Mouse (Mus musculus): ENCODE data around the gene Ift22.
A peak's percentile ranks its signal among the peaks of the same experiment; 100 is the strongest.

Ift22 gene

GRCm38 (mm10) chr5:136907991-136908857 is at the start of gene Ift22:
Gene Ift22, plus strand, starts transcription at chr5:136908150.
- peak; percentile 83 for DNase-seq (ENCODE audit: low read depth, low spot score)

- DNase-seq (ENCODE audit: low read depth, low spot score): no peak
Measured at GRCm38 (mm10) chr5:136861191-136861940, 46.6 kb upstream of the Ift22 start.

- no peak for DNase-seq (ENCODE audit: low read depth, low spot score)
Measured at GRCm38 (mm10) chr5:136862806-136863205, 45.1 kb upstream of the Ift22 start.

- DNase-seq (ENCODE audit: low read depth, low spot score): no peak
Measured at GRCm38 (mm10) chr5:136863276-136863675, 44.7 kb upstream of the Ift22 start.

GRCm38 (mm10) chr5:136863961-136864674 is 43.8 kb upstream of the Ift22 start:
- no peak for DNase-seq (ENCODE audit: low read depth, low spot score)

GRCm38 (mm10) chr5:136867706-136868105 is 40.2 kb upstream of the Ift22 start:
- DNase-seq (ENCODE audit: low read depth, low spot score): no peak

GRCm38 (mm10) chr5:136869451-136870114 is 38.4 kb upstream of the Ift22 start:
- no peak for DNase-seq (ENCODE audit: low read depth, low spot score)

GRCm38 (mm10) chr5:136872417-136872816 is 35.5 kb upstream of the Ift22 start:
- DNase-seq (ENCODE audit: low read depth, low spot score): no peak

- no peak for DNase-seq (ENCODE audit: low read depth, low spot score)
Measured at GRCm38 (mm10) chr5:136874271-136874670, 33.7 kb upstream of the Ift22 start.

- DNase-seq (ENCODE audit: low read depth, low spot score): no peak
Measured at GRCm38 (mm10) chr5:136880101-136880500, 27.8 kb upstream of the Ift22 start.

- DNase-seq (ENCODE audit: low read depth, low spot score): peak; percentile 68
Measured at GRCm38 (mm10) chr5:136881380-136882009, 26.5 kb upstream of the Ift22 start.

- no peak for DNase-seq (ENCODE audit: low read depth, low spot score)
Measured at GRCm38 (mm10) chr5:136882055-136882787, 25.7 kb upstream of the Ift22 start.

- DNase-seq (ENCODE audit: low read depth, low spot score): no peak
Measured at GRCm38 (mm10) chr5:136882788-136883439, 25.0 kb upstream of the Ift22 start, which contains the start of gene Col26a1. Gene Col26a1, minus strand, starts transcription at chr5:136883209.

- no peak for DNase-seq (ENCODE audit: low read depth, low spot score)
Measured at GRCm38 (mm10) chr5:136886957-136887356, 21.0 kb upstream of the Ift22 start.

GRCm38 (mm10) chr5:136888539-136889355 is 19.2 kb upstream of the Ift22 start:
- no peak for DNase-seq (ENCODE audit: low read depth, low spot score)

- no peak for DNase-seq (ENCODE audit: low read depth, low spot score)
Measured at GRCm38 (mm10) chr5:136894840-136895528, 13.0 kb upstream of the Ift22 start.

GRCm38 (mm10) chr5:136895529-136895963 is 12.4 kb upstream of the Ift22 start:
- no peak for DNase-seq (ENCODE audit: low read depth, low spot score)

- DNase-seq (ENCODE audit: low read depth, low spot score): no peak
Measured at GRCm38 (mm10) chr5:136904621-136905020, 3.3 kb upstream of the Ift22 start.
